Mouse (Mus musculus) hindbrain, postnatal 0 days (tissue): ENCODE measurements around the gene Rhobtb3. TPM values are rescaled to one million over a fixed set of nuclear protein-coding genes. Genes with fewer than 3 reads are reported as not detected.
A peak's percentile ranks its signal among the peaks of the same experiment; 100 is the strongest.
"Not testable (repeated sequence)": the region's sequence is repeated elsewhere in the genome, so short reads cannot be mapped to it uniquely, and the experiment has no call there.

ENCODE experiments used
- ATAC-seq: fragments of 200-750 bp; cut with Nextera tagmentation; 2 replicates; pipeline ENCODE4 v1.8.0; 2017; ENCODE audit warnings: mild to moderate bottlenecking, moderate TSS enrichment, moderate library complexity
- DNase-seq: peaks from one replicate; pipeline ENCODE4 v3.0.0-alpha.2; 2015; ENCODE audit warnings: low spot score
- H3K27ac ChIP-seq: fragments of 300-500 bp; sonication (generic); 2 replicates; pipeline ENCODE4 v1.5.1; 2014; ENCODE audit warnings: mild to moderate bottlenecking
- H3K27me3 ChIP-seq: fragments of 300-500 bp; sonication (generic); 2 replicates; pipeline ENCODE4 v1.6.1; 2014; ENCODE audit warnings: low read length, mixed read lengths; ENCODE audit not compliant: insufficient read depth
- H3K36me3 ChIP-seq: fragments of 300-500 bp; sonication (generic); 2 replicates; pipeline ENCODE4 v1.6.1; 2014; ENCODE audit warnings: low read length, mixed read lengths; ENCODE audit not compliant: insufficient read depth
- H3K4me1 ChIP-seq: fragments of 300-500 bp; sonication (generic); 2 replicates; pipeline ENCODE4 v1.6.1; 2014; ENCODE audit warnings: antibody characterized with exemption, low read length, mixed read lengths; ENCODE audit not compliant: insufficient read depth
- H3K4me2 ChIP-seq: fragments of 300-500 bp; sonication (generic); 2 replicates; pipeline ENCODE4 v1.6.1; 2014; ENCODE audit warnings: low read depth, mild to moderate bottlenecking, low read length, moderate library complexity, mixed read lengths
- H3K4me3 ChIP-seq: fragments of 300-500 bp; sonication (generic); 2 replicates; pipeline ENCODE4 v1.5.1; 2014; ENCODE audit warnings: low read length
- H3K9ac ChIP-seq: fragments of 300-500 bp; sonication (generic); replicated peaks from 2 replicates; pipeline ENCODE4 v1.6.1; 2014; ENCODE audit warnings: mild to moderate bottlenecking, low read length, moderate library complexity, mixed read lengths
- H3K9me3 ChIP-seq: fragments of 300-500 bp; sonication (generic); 2 replicates; pipeline ENCODE4 v1.6.1; 2016; ENCODE audit warnings: low read length, mixed read lengths
- CTCF ChIP-seq: IDR thresholded peaks from 2 replicates; pipeline ENCODE4 v1.5.1; 2016; ENCODE audit warnings: antibody characterized with exemption, control low read depth, low read depth
- WGBS: fragments of 180-500 bp; shearing (Covaris S2); extraction: QIAGEN DNeasy Blood & Tissue Kit; methylation state at CpG from one replicate; pipeline ENCODE4 v1.1.7; 2014; 5-methylcytosine and 5-hydroxymethylcytosine counted together
- polyA plus RNA-seq: library from polyadenylated mRNA; unstranded; fragments of >200 nt; fragmentation: Nextera tagmentation; extraction: Ambion mirVana; gene quantifications from 2 replicates; pipeline ENCODE4 v1.2.1, GENCODE M21; 2015
- total RNA-seq: library from RNA; depleted of rRNA; stranded (reverse); fragments of >200 nt; gene quantifications from 2 replicates; pipeline ENCODE4 v1.2.3, GENCODE M21; 2014

Rhobtb3 gene
- total and polyA plus RNA-seq, 2 experiments from 2014 or later: 14.2 to 30.8 TPM

DNA sequence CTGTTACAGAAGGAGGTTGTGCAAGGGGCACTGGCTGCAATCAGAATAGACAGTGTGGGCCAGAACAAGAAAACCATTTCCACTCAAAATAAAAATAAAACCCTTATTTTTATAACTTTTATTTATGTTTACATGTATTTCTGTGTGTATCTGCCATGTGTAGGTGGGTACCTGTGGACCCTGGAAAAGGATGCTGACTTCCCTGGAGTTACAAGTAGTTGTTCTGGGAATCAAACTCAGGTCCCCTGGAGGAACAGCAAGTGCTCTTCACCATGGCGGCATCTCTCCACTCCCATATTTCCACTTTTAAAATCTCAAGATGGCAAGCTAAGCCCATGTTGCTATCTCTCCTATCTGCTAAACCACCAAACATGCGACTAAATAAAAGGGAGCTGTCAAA, 13.1 kb downstream of the Rhobtb3 start:
- Histone ChIP-seq H3K27me3 (no peaks in the 10 kb centered on the region), H3K4me1 (no peaks in the 10 kb centered on the region), H3K4me2 (no peak overlapping the region), H3K36me3 (no peaks in the 10 kb centered on the region), H3K9ac (no peak overlapping the region), H3K9me3 (no peaks in the 10 kb centered on the region), H3K27ac (no peak overlapping the region), H3K4me3 (no peak overlapping the region)
- ATAC-seq (no peak), DNase-seq (no peak)
- TF ChIP-seq CTCF: no peak
- 72% methylated on average over 2 of the region's 2 CpGs for WGBS

DNA sequence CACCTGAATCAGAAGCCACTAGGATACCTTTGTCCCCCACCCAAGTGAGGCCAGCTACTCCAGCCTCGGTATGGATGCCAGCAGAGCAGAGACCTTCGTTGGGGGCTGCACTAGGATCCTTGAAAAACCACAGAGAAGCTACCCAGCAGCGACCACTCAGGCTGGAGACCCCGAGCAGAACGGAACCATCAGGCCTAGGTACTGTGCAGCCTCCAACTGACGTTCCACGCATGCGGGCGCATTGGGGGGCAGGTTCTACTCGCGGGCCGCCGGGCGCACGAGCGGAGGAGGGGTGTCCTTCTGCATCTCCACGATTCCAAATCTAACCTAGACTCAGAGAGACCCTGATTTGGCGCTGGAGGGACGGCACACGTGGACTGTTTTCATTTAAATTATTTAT, 13.7 kb downstream of the Rhobtb3 start:
- Histone ChIP-seq H3K27ac (no peak overlapping the region), H3K27me3 (no peaks in the 10 kb centered on the region), H3K4me1 (no peaks in the 10 kb centered on the region), H3K36me3 (no peaks in the 10 kb centered on the region), H3K9me3 (no peaks in the 10 kb centered on the region), H3K4me3 (no peak overlapping the region), H3K9ac (no peak overlapping the region), H3K4me2 (no peak overlapping the region)
- WGBS: 93% methylated on average over 20 of the region's 20 CpGs
- no peak for TF ChIP-seq CTCF
- ATAC-seq (0 out of 2 replicates have a peak, but pooled peaks have one; percentile 12), DNase-seq (no peak)

DNA sequence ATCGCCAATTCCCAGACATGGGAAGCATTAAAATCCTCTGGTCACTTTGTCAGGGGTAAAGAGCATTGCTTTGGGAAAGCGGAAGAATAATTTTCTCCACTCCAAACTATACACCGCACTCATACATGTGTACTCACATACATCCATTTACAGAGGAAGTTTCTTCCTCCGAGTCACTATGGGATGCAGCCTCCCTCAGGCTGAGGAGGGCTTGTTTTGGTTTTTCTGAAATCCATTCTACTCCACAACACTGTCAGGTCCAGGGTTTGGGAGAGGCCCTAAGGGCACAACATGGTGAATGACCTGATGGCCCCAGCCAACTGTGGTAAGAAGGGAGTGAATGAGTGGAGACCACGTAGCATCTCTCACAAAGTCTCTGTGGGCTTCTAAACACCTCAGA, 14.7 kb downstream of the Rhobtb3 start:
- not testable (repeated sequence) for H3K27me3 ChIP-seq, H3K4me3 ChIP-seq, ATAC-seq, H3K27ac ChIP-seq, H3K9ac ChIP-seq, H3K4me1 ChIP-seq, DNase-seq, H3K36me3 ChIP-seq, H3K4me2 ChIP-seq, H3K9me3 ChIP-seq
- 87% methylated on average over 5 of the region's 5 CpGs for WGBS

DNA sequence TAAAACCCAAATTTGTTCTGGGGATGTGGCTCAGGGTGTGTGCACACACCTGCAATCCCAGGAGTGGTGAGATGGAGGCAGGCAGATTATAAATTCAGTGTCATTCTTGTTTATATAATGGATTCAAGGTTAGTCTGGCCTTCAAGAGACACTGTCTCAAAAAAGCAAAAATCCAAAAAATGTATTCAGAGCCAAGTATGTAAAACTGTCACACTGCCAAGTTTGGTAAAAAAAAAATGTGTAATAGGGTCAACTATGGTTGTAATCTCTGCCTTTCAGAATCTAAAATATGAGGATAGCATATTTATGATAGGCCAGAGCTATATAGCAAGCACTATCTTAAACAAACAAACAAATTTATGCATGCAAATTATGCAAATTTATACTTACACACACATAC, 15.8 kb downstream of the Rhobtb3 start:
- ATAC-seq (no peak), DNase-seq (no peak)
- no peak for TF ChIP-seq CTCF
- Histone ChIP-seq H3K27ac (no peak overlapping the region), H3K4me1 (no peaks in the 10 kb centered on the region), H3K36me3 (no peaks in the 10 kb centered on the region), H3K4me2 (no peak overlapping the region), H3K9ac (no peak overlapping the region), H3K27me3 (no peaks in the 10 kb centered on the region), H3K9me3 (no peaks in the 10 kb centered on the region), H3K4me3 (no peak overlapping the region)

DNA sequence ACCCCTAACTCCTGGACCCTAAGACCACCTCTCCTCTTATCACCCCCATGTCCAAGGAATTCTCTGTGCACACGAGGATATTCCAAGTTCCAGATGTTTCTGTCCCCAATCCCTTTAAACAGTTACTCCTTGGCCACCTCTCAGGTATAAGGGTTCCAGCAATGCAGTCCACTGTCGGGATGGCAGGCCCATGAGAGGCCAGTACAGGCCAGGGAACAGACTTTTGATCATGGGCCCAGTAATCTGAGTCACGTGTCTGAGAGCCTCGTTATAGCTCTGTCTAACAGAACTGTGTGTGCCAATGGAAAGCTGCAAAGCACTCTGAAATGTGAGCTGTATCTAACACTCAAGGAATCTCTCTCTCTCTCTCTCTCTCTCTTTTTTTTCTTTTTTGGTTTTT, 29.6 kb downstream of the Rhobtb3 start:
- no peak for TF ChIP-seq CTCF
- no peak overlapping the region for H3K4me2 ChIP-seq
- no peak overlapping the region for H3K4me3 ChIP-seq
- DNase-seq (no peak), ATAC-seq (no peak)
- 76% methylated on average over 4 of the region's 4 CpGs for WGBS
- peaks cover 5% of the 10 kb centered on the region; the same call in 1 of the 2 replicates for H3K36me3 ChIP-seq
- no peaks in the 10 kb centered on the region for H3K27me3 ChIP-seq
- no peak overlapping the region for H3K9ac ChIP-seq
- H3K9me3 ChIP-seq: no peaks in the 10 kb centered on the region
- no peak overlapping the region for H3K27ac ChIP-seq
- no peaks in the 10 kb centered on the region for H3K4me1 ChIP-seq

DNA sequence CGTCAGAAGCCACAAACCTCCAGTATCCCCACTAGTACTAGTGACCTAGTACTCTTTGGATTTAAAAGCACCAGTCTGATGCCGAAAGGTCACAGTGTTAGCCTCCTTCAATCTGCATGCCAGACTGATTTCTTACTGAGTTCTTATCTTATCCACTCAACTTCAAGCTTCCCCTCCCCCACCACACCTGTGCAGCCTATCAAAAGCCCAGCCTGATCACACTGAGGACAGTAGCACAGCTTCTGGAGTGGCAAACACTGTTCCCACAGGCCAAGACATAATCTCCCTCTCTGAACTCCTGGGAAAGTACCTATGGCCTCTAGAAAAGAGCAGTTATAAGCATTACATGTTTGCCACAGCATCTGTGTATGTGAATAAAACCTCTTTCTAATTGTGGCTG, 35.5 kb downstream of the Rhobtb3 start:
- no peak overlapping the region for H3K27ac ChIP-seq
- no peaks in the 10 kb centered on the region for H3K4me1 ChIP-seq
- H3K27me3 ChIP-seq: no peaks in the 10 kb centered on the region
- no peak overlapping the region for H3K4me3 ChIP-seq
- ATAC-seq (no peak), DNase-seq (no peak)
- no peak for TF ChIP-seq CTCF
- WGBS: 89% methylated on average over 2 of the region's 2 CpGs
- H3K9ac ChIP-seq: no peak overlapping the region
- no peaks in the 10 kb centered on the region for H3K36me3 ChIP-seq
- H3K4me2 ChIP-seq: no peak overlapping the region
- no peaks in the 10 kb centered on the region for H3K9me3 ChIP-seq

DNA sequence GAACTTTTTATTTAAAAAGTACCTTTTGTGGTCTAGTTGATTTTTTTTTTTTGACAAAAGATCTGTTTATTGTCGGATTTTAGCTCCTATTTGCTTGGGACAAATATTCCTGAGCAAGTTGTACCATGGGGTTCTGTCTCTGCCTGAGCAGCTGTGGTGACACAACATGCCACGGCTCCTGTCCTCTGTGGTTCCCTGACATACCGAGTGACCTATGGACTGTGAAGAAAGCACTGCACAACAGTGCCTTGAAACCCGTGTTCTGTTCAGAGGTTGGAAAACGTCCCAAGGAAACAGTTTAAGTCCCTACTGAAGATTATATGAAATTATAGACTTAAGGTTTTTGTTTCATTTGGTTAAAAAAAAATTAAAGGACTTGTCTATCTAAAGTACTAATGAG, 36.6 kb downstream of the Rhobtb3 start:
- Histone ChIP-seq H3K27me3 (no peaks in the 10 kb centered on the region), H3K4me2 (no peak overlapping the region), H3K27ac (no peak overlapping the region), H3K9ac (no peak overlapping the region), H3K36me3 (no peaks in the 10 kb centered on the region), H3K4me3 (no peak overlapping the region), H3K4me1 (no peaks in the 10 kb centered on the region), H3K9me3 (no peaks in the 10 kb centered on the region)
- ATAC-seq (no peak), DNase-seq (no peak)
- WGBS: 70% methylated on average over 5 of the region's 5 CpGs
- TF ChIP-seq CTCF: no peak
